Mouse (Mus musculus) cerebellum, adult 11 months (tissue): ENCODE measurements around the gene Hpse2.

Experiments used
- DNase-seq: peaks from one replicate; pipeline ENCODE4 v3.0.0; 2022

Gene Hpse2

GRCm38 (mm10) chr19:42767361-42767760 lies 620.8 kb downstream of the Hpse2 start:
- no peak for DNase-seq

DNA sequence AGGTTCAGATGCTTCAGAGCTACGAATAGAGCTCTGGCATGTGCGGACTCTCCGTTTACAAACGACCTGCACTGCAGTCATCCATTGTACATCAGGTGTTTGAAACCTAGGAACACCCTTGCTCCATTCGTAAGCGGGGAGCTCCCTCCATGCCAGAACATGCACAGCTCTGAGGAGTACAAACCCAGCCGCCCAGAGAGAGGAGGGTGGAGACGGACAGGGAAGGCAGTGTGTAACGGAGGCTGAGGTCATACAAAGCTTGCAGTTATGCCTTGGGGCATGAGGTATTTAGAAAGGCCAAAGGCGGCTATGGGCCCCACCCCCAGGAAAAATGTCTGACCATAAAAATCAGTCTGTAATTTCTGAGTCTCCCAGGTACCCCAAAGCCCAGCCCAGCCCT lies 623.8 kb downstream of the Hpse2 start:
- no peak for DNase-seq

DNA sequence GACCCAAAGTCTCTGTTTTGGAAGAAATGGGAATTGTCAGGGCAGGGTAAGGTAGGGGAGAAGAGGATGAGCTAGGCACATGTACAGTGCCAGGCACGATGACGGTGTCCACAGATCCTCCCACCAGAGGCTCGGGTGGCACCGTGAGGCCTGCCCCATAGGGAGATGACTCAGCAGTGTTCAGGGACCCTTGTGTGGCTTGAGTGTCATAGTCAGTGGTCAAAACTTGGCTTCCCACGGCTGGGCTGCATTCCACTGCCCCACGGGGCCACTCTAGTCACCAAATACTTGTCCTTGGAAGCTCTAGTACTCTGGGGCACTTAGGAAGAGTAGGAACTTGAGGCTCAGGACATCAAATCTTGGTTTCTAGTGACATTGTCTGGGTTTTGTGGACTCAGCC lies 631.5 kb downstream of the Hpse2 start:
- DNase-seq, result no peak

DNA sequence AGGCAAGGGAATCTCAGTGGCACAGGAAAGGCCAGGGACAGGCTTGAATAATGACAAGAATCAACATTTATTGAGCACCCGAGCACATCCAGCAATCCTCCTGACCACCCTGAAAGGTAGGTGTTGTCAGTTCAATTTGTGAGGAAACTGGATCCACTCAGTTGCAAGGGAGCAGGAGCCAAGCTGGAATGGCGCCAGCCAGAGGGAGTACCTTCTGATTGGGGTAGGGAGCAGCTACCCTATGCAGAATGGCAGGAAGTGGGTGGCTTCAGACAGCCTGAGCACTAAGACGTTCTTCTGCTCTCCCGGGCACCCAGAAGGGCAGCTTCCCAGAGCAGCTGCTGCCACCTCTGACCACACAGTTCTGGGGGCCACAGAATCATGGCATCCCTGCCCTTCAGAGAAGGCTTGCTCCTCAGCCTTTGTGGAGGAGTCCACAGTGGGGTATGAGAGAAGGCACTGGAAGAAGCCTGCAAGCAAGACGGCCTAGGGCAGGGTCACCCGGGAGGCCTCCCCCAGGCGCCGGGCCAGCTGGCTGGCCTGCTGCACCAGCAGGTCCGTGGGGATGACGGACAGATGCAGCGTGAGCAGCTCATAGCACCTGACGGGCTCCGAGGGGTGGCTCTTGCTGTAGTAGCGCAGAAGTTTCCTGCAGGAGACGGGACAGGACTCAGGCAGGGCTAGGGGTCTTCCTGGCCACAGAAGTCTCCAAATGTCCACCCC lies 632.8 kb downstream of the Hpse2 start:
- DNase-seq, result no peak

GRCm38 (mm10) chr19:42753141-42753917 lies 634.8 kb downstream of the Hpse2 start:
- no peak for DNase-seq

GRCm38 (mm10) chr19:42752363-42752931 lies 635.7 kb downstream of the Hpse2 start, which contains the start of gene Pyroxd2:
TSS of gene Pyroxd2 (minus strand) at chr19:42752775.
- DNase-seq, result peak; percentile 31

- DNase-seq, result no peak
Measured at GRCm38 (mm10) chr19:42750196-42750595, 638.0 kb downstream of the Hpse2 start.

- no peak for DNase-seq
Measured at GRCm38 (mm10) chr19:42746702-42747101, 641.5 kb downstream of the Hpse2 start.

DNA sequence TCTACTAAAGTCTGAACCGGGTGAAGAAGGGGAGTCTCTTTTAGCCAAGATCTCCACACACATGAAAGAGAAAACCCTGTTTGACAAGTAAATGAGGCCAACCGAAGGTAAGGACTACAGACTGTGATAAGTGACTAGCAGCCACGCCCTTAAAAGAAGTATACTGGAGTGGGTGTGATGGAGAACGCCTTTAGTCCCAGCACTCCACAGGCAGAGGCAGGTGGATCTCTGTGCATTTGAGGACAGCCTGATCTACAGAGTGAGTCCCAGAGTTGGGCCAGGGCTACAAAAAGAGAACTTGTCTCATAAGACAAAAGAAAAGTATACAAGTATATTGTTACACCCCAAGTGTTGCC lies 642.3 kb downstream of the Hpse2 start:
- DNase-seq, result no peak

- DNase-seq, result no peak
Measured at GRCm38 (mm10) chr19:42745084-42745868, 642.9 kb downstream of the Hpse2 start.

DNA sequence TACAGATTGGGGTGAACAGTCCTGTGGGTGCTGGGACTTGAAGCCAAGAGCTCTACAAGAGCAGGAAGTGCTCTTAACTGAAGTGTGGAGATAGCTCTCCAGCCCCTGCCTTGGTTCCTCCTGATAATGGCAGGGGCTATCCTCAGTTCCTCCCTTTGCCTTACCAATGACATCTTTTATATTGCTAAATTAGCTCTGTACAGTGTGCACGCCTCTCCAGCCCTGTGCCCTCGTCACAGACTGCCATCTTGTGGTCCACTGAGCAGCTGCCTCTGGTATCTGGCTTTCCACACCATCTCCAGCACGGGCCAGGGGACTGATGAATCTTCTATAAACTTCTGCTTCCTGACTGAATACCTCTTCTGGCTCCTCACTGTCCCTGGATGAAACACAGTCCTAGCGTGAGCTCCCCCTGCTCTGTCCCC lies 644.0 kb downstream of the Hpse2 start:
- no peak for DNase-seq

GRCm38 (mm10) chr19:42743261-42743660 lies 644.9 kb downstream of the Hpse2 start:
- no peak for DNase-seq

DNA sequence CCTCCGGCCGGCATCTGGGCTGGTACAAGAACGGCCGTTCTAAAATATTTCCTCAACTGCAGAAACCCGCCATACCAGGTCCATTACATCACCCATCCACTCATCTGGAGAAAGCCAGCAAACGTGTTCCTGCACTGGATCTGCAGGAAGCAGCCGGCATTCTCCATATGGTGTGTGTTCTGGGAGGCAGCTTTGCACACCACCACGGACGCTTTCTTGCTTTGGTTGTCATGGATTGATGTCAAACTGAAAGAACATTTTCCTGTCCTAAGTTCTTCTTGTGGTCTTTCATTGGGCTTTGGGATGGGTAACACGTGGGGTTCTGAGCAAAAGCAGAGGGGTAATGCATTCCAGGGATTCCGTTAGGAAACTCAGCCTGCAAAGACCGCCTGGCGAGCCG lies 646.3 kb downstream of the Hpse2 start:
- DNase-seq, result no peak

- no peak for DNase-seq
Measured at GRCm38 (mm10) chr19:42740163-42740899, 647.8 kb downstream of the Hpse2 start.

DNA sequence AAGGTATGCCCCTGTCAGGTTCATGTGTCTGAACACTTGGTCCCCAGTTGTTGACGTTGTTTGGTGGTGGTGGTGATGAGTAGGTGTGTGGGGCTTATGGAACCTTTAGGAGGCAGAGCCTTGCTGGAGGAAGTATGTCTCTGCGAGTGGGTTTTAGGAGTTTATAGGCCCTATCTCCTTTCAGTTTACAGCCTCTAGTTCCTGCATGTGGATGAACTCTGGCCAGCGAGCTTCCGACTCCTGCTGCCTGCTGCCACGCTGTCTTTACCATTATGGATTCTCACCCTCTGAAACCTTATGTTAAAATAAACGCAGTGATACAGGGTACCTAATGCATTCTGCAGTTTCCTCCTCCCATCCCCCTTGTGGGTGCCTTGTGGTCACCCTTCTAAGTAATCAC lies 648.4 kb downstream of the Hpse2 start:
- no peak for DNase-seq

- DNase-seq, result no peak
Measured at GRCm38 (mm10) chr19:42737753-42738152, 650.4 kb downstream of the Hpse2 start.
